Mouse (Mus musculus) erythroblast, embryonic 14.5 days (primary cell): ENCODE data around the gene Tmem102.

Source experiments
- GATA1 ChIP-seq: IDR thresholded peaks from 2 replicates; pipeline ENCODE4 v1.6.1; 2012; ENCODE audit warnings: low read length, inconsistent platforms, mixed read lengths
- TAL1 ChIP-seq: IDR thresholded peaks from 3 replicates; pipeline ENCODE4 v1.6.1; 2012; ENCODE audit warnings: low read length, inconsistent platforms, mixed read lengths

GRCm38 (mm10) chr11:69757303-69758089 is 47.9 kb downstream of the Tmem102 start:
- TF ChIP-seq GATA1, result no peak
- TF ChIP-seq TAL1, result no peak
